Mouse (Mus musculus) ovary, postnatal 10 days (tissue): ENCODE measurements at regions not wholly inside any gene's neighbourhood (a gene's known extent, or its start where the extent isn't known, plus 50 kb on each side); places are given as distances from the start of the nearest gene placed in this dataset.
"Not testable (repeated sequence)": the region's sequence is repeated elsewhere in the genome, so short reads cannot be mapped to it uniquely, and the experiment has no call there.

Source experiments
- DNase-seq: peaks from one replicate; pipeline ENCODE4 v3.0.0; 2022; ENCODE audit warnings: low spot score

- no peak for DNase-seq
Measured at GRCm38 (mm10) chr7:36224416-36224815, 421.6 kb upstream of the Zfp507 start.

DNA sequence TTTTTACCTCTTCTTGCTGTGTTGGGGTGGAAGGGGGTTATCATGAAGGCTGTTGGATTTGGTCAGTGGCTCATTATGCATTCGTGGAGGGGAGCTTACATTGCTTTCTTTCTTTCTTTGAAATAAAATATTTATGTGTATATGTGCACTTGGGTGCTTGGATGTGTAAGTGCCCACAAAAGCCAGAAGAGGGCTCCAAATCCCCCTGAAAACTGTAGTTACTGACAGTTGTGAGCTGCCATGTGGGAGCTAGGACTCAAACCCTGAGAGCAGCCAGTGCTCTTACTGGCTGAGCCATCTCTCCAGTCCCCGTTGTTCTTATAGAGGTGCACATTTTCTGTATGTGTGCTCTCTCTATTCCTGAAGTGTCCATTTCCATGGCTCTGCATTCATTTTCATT is 415.6 kb upstream of the Zfp507 start:
- DNase-seq = no peak

DNA sequence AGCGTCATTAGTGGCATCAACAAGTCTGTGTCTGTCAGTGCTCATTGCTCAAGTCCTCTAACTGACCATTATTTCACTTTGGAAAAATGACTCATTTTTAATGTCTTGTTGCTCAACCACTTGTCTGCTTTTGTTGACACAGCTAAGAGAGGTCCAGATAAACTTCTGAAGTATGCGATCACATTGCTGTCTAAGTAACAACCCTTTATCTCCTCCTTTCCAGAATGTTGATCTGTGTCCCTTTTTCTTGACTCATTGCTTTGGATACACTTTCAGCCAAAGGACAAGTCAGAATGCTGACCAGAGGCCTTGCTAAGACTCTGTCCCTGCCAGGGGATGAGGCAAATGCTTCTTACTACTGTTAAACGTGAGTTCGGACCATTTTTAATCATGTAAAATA is 407.2 kb upstream of the Zfp507 start:
- DNase-seq = no peak

- no peak for DNase-seq
Measured at GRCm38 (mm10) chr7:36207525-36208260, 404.9 kb upstream of the Zfp507 start.

DNA sequence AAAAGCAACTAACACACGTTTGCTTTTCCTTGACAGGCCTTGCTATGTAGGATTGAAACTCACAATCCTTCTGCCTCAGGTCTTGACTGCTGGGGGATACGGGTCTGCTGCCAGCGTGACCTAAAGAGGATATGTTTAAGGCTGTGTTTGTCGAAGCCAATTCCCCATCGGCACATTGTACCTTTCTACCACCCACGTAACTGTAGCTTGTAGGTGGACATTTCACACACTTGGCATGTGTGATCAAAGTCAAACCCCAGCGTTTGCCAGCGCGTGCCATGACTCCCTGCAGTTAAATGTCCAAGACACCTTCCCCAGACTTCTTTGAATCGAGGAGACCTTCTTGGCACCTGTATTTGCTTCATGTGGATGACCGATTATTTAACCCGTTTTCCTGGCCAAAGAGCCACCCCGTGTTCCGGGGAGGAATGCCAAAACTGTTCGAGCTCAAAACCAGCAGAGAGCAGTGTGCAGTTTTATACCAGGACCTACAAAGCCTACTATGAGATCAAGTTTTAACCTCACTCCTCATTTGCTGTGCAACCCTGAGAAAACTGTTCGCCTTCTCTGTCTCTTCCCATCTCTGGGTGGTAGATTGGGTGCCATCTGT is 395.4 kb upstream of the Zfp507 start:
- DNase-seq = no peak

GRCm38 (mm10) chr7:36196154-36196720 is 393.4 kb upstream of the Zfp507 start:
- no peak for DNase-seq

DNA sequence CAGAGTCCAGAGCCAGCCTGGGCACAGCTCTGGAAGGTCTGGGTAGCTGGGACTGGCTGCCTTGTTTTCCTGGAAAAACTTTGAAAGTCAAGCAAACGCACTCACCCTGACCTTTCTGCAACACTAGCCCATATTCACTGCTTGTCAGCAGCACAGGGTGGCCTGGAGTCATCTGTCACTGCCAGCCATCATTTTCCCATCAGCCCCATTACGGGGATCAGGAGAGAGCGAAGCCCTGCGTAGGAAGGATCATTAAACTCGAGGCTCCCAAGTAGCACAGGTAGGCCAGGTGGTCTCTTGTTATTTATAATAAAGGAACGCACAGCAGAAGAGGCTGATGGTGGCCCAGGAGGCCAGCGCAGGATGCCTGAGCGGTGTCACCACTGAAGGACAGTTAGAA is 389.8 kb upstream of the Zfp507 start:
- no peak for DNase-seq

DNA sequence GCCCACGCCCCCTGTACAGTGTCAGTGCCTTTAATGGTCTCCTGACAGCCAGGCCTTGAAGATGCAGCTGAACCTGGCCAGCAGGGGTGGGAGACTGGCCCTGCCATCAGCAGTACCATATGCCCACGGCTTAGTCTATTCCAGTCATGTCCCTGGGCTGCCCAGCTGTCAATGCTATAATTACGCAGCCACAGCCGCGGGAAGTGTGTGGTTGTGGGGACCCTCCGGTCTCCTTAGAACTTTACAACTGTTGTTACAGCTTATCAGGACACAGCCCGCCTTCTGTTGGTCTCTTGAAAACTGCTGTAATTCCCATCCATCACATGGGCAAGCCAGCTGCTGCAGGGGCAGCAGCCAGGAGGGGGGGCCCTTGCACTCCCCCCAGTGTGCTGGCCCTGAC is 375.1 kb upstream of the Zfp507 start:
- DNase-seq = no peak

DNA sequence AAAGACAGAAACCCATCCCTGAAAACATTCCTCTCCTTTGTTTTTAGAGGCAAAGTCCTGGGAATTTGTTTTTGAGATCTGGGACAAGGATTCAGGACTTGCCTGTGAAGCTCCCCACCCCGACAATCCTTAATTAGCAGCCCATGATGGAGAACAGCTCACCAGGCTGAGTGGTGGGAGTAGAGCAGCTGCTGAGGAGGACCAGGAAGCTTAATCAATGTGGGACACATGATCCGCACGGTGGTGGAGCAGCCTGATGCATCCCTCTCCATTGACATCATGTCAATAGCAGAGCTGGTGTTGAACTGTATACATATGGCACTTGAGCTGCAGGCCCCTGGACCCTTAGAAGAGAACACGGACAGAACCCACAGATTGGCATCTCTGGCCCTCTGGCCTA is 372.5 kb upstream of the Zfp507 start:
- DNase-seq = no peak

DNA sequence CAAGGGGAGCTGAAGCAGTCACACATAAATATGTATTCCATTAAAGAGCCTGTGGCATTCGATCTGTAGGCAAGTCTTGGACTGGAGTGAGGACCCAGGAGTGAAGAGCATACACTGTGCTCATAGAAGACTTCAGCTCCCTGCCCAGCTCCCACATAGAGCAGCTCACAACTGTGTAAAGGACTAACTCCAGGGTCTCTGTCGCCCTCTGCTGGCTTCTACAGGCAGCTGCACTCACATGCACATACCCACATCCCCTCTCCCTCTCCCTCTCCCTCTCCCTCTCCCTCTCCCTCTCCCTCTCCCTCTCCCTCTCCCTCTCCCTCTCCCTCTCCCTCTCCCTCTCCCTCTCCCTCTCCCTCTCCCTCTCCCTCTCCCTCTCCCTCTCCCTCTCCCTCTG is 369.7 kb upstream of the Zfp507 start:
- DNase-seq = not testable (repeated sequence)

DNA sequence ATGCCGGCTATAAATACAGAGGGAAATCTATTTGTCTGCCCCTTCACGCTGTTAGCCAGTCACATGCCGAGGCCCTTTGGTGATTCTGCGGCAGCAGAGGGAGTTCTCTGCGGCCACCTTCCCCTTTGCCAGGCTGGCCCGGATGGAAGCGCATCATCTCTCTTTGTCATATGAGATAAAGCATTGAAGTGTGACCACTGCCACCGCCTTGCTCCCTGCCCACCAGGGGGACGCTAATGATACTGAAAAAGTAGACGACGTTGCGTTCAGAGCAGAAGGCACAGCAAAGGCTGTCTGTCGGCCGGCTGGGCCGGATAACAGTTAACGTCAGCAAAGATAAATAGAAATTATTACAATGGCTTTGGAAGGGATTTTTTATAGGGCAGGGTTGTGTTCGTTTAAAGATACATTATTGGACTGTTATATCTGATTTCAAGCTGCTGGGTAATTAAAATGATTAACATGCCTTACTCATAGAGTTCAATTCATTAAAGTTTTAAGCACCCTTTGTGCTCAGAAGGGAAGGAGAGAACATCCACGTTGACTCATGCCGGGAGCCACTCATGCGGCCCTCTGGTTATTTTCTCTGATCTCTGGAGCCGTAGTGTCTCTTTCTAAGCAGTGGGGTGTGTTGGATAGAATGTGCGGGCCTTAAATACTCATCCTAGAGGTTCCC is 354.6 kb upstream of the Zfp507 start:
- DNase-seq = no peak

DNA sequence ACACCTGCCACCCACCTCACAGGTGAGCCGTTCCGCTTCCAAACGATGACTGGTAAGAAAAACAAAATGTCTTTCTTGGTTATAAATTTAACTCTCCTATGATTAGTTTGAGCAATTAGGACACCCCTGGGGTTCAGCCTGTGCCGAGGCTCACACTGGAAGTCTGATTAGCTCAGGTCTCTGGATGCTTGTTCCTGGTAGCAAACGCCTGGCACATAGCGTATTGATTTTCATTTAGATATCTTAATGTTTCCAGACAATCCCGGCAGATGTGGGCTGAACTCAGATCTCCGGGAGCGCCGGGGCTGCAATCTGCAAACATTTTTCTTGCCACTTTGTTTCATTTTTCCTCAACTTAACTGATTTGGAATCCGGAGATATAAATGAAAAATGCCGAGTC is 353.8 kb upstream of the Zfp507 start:
- DNase-seq = no peak

- no peak for DNase-seq
Measured at GRCm38 (mm10) chr7:36155576-36155975, 352.8 kb upstream of the Zfp507 start.

GRCm38 (mm10) chr7:36155159-36155558 is 352.4 kb upstream of the Zfp507 start:
- DNase-seq = no peak

GRCm38 (mm10) chr7:36150871-36151560 is 348.2 kb upstream of the Zfp507 start:
- DNase-seq = no peak

DNA sequence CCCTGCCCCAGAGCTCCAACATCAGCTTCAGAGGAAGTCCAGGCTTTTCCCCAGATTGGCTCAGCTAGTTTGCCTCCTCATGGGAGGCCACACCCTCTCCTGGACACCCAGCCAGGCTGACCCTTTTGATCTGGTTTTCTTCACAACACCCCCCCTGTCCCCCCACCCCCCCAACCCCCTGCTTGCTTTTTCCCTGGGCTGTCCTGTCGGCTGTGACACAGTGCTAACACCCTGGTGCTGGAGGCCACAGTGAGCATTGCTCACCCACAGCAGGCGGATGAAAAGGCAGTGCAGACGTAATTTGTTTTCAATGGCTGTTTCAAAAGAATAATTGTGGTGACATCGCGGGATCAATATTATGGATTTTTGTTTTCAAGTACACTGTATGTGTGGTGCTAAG is 333.8 kb upstream of the Zfp507 start:
- no peak for DNase-seq

DNA sequence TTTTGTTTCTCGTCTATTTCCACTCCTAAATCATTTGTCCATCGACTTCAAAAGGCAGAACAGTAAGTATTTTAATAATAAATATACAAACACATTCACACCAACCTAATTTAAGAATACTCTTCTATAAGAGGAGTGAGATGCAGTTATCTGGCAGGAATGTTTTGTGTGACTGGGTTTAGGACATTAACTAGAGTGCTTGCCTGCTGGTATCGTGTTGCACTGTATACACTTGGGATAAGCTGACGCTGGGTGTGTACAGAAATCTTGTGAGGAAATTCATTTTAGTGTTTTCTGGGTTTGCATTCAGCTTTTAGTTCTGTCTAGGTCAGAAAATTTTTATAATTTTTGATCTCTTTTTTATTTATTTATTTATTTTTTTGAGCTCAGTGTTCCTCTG is 331.8 kb upstream of the Zfp507 start:
- no peak for DNase-seq

DNA sequence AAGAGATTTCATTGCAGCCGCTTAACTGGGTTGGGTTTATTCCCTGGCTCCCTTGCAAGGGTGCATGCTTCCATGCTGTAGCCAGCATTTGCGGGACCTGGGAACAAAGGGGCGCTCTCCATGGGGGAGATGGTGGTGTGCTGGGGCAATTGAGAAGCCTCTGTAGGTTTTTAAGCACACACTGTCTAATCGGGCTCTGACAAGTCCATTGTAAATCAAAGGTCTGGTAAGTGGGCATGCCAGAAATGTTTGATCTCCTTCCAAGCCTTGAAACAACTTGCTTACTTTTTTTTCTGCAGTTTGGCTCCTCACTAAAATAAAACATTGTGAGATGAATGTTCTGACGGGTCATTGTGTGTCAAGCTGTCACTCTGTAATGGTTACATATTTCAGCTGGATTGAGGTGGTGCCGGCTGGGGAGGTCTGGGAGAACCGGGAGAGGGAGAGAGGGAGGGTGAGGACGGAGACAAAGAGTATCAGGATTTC is 330.9 kb upstream of the Zfp507 start:
- DNase-seq = no peak

- DNase-seq = no peak
Measured at GRCm38 (mm10) chr7:36133026-36133425, 330.2 kb upstream of the Zfp507 start.

GRCm38 (mm10) chr7:36132569-36132968 is 329.8 kb upstream of the Zfp507 start:
- DNase-seq = no peak

DNA sequence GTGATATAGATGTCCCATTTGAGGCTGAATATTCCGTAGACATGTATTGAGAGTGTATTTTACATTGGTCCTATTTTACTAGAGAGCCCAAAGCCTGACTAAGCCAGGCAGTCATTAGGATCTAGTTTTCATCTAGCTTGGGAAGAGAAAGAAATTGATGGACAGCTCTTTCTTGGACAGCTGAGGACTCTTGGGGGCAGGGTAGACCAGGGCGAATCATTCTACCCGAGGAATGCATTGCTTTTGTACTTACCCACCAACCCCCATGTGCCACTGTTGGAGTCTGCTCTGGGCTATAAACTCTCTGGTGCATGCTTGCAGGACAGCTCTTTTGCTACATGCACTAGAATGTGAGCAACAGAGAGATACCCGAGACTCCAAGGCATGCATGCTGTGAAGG is 294.3 kb upstream of the Zfp507 start:
- no peak for DNase-seq
